Mouse (Mus musculus) midbrain, embryonic 16.5 days (tissue): Measurements from ENCODE around the gene Mcemp1. TPM values are rescaled to one million over a fixed set of nuclear protein-coding genes. Genes with fewer than 3 reads are reported as not detected.

Source experiments
- ATAC-seq: fragments of 200-750 bp; cut with Nextera tagmentation; 2 replicates; pipeline ENCODE4 v1.8.0; 2017; ENCODE audit warnings: moderate TSS enrichment
- H3K27ac ChIP-seq: fragments of 300-500 bp; sonication (generic); 2 replicates; pipeline ENCODE4 v1.5.1; 2014; ENCODE audit warnings: mild to moderate bottlenecking, low read length, mixed read lengths
- H3K27me3 ChIP-seq: fragments of 300-500 bp; sonication (generic); 2 replicates; pipeline ENCODE4 v1.6.1; 2014; ENCODE audit warnings: low read depth, low read length, mixed read lengths; ENCODE audit not compliant: control insufficient read depth, insufficient read depth
- H3K36me3 ChIP-seq: fragments of 300-500 bp; sonication (generic); 2 replicates; pipeline ENCODE4 v1.6.1; 2014; ENCODE audit warnings: mild to moderate bottlenecking, low read length, moderate library complexity, mixed read lengths; ENCODE audit not compliant: control insufficient read depth, insufficient read depth
- H3K4me1 ChIP-seq: fragments of 300-500 bp; sonication (generic); 2 replicates; pipeline ENCODE4 v1.6.1; 2014; ENCODE audit warnings: mild to moderate bottlenecking, low read length, mixed read lengths; ENCODE audit not compliant: control insufficient read depth, insufficient read depth
- H3K4me2 ChIP-seq: fragments of 300-500 bp; sonication (generic); 2 replicates; pipeline ENCODE4 v1.6.1; 2014; ENCODE audit warnings: mild to moderate bottlenecking, low read length, mixed read lengths
- H3K4me3 ChIP-seq: fragments of 300-500 bp; sonication (generic); 2 replicates; pipeline ENCODE4 v1.5.1; 2014; ENCODE audit warnings: low read depth, mild to moderate bottlenecking, low read length, moderate library complexity, mixed read lengths
- H3K9ac ChIP-seq: fragments of 300-500 bp; sonication (generic); 2 replicates; pipeline ENCODE4 v1.6.1; 2014; ENCODE audit warnings: low read depth, low read length, mixed read lengths
- H3K9me3 ChIP-seq: fragments of 300-500 bp; sonication (generic); replicated peaks from 2 replicates; pipeline ENCODE4 v1.6.1; 2014; ENCODE audit warnings: mild to moderate bottlenecking, low read length, mixed read lengths; ENCODE audit not compliant: control insufficient read depth, poor library complexity, severe bottlenecking
- WGBS: fragments of 180-500 bp; shearing (Covaris S2); extraction: QIAGEN DNeasy Blood & Tissue Kit; methylation state at CpG from one replicate; pipeline ENCODE4 v1.1.7; 2014; 5-methylcytosine and 5-hydroxymethylcytosine counted together
- polyA plus RNA-seq: library from polyadenylated mRNA; unstranded; fragments of >200 nt; fragmentation: Nextera tagmentation; extraction: Ambion mirVana; gene quantifications from 2 replicates; pipeline ENCODE4 v1.2.1, GENCODE M21; 2015

Mcemp1 gene
- 0.19 and 0.24 TPM in 2 replicates for polyA plus RNA-seq

GRCm38 (mm10) chr8:3665507-3665906 lies at the start of gene Mcemp1:
Gene Mcemp1 (plus strand): TSS chr8:3665754.
- Histone ChIP-seq H3K9ac (no peak within 1 kb of the TSS), H3K36me3 (no peaks in the 10 kb centered on the region), H3K9me3 (no peaks in the 10 kb centered on the region), H3K4me3 (no peak within 1 kb of the TSS), H3K4me2 (no peak within 1 kb of the TSS), H3K27me3 (no peaks in the 10 kb centered on the region), H3K4me1 (no peaks in the 10 kb centered on the region), H3K27ac (no peak within 1 kb of the TSS)
- no peak for ATAC-seq
- 84% methylated on average over 6 of the region's 6 CpGs for WGBS

- H3K36me3 ChIP-seq: peaks cover 10% of the 10 kb centered on the region
- peak within 1 kb of the TSS; percentile 23; the same call in 1 of the 2 replicates for H3K27ac ChIP-seq
- ATAC-seq: peak; percentile 96
- under 1% methylated on average over 37 of the region's 37 CpGs for WGBS
- no peaks in the 10 kb centered on the region for H3K9me3 ChIP-seq
- H3K9ac ChIP-seq: peak within 1 kb of the TSS; percentile 68
- H3K27me3 ChIP-seq: no peaks in the 10 kb centered on the region
- peaks cover 18% of the 10 kb centered on the region for H3K4me1 ChIP-seq
- peak within 1 kb of the TSS; percentile 93 for H3K4me2 ChIP-seq
- H3K4me3 ChIP-seq: peak within 1 kb of the TSS; percentile 68
Observed at GRCm38 (mm10) chr8:3621199-3621970, 44.2 kb upstream of the Mcemp1 start, which contains the start of the genes Xab2 and Pet100. Gene Xab2 (minus strand): TSS chr8:3621316. Gene Pet100 (plus strand): TSS chr8:3621548.

- H3K27ac ChIP-seq: no peak overlapping the region
- 69% methylated on average over 8 of the region's 8 CpGs for WGBS
- ATAC-seq: no peak
Observed at GRCm38 (mm10) chr8:3622119-3622518, 43.4 kb upstream of the Mcemp1 start.

GRCm38 (mm10) chr8:3625445-3625844 lies 40.1 kb upstream of the Mcemp1 start, which contains the start of gene Pcp2:
Gene Pcp2 (minus strand): TSS chr8:3625545.
- Histone ChIP-seq H3K9ac (no peak within 1 kb of the TSS), H3K4me2 (no peak within 1 kb of the TSS), H3K9me3 (no peaks in the 10 kb centered on the region), H3K36me3 (no peaks in the 10 kb centered on the region), H3K27ac (no peak within 1 kb of the TSS), H3K4me1 (peaks cover 10% of the 10 kb centered on the region), H3K4me3 (no peak within 1 kb of the TSS), H3K27me3 (peaks cover 10% of the 10 kb centered on the region)
- ATAC-seq: no peak
- 44% methylated on average over 1 of the region's 1 CpGs for WGBS

More at GRCm38 (mm10) chr8:3622119-3622518, 43.4 kb upstream of the Mcemp1 start:
- Histone ChIP-seq H3K4me2 (peak overlapping the region; percentile 82), H3K36me3 (peaks cover 6% of the 10 kb centered on the region), H3K9me3 (no peaks in the 10 kb centered on the region), H3K4me3 (peak overlapping the region; percentile 68), H3K27me3 (no peaks in the 10 kb centered on the region), H3K9ac (peak overlapping the region; percentile 68), H3K4me1 (peaks cover 18% of the 10 kb centered on the region)

GRCm38 (mm10) chr8:3626971-3627370 lies 38.6 kb upstream of the Mcemp1 start:
- Histone ChIP-seq H3K36me3 (no peaks in the 10 kb centered on the region), H3K4me2 (no peak overlapping the region), H3K27ac (no peak overlapping the region), H3K4me1 (peaks cover 13% of the 10 kb centered on the region), H3K27me3 (peaks cover 10% of the 10 kb centered on the region), H3K9ac (no peak overlapping the region), H3K9me3 (no peaks in the 10 kb centered on the region), H3K4me3 (no peak overlapping the region)
- WGBS: 58% methylated on average over 5 of the region's 5 CpGs
- ATAC-seq: no peak

- Histone ChIP-seq H3K9me3 (no peaks in the 10 kb centered on the region), H3K4me3 (no peak overlapping the region), H3K36me3 (no peaks in the 10 kb centered on the region), H3K27ac (no peak overlapping the region), H3K27me3 (peaks cover 10% of the 10 kb centered on the region), H3K9ac (no peak overlapping the region), H3K4me2 (no peak overlapping the region), H3K4me1 (peaks cover 8% of the 10 kb centered on the region)
- ATAC-seq: no peak
- WGBS: 38% methylated on average over 5 of the region's 5 CpGs
Observed at GRCm38 (mm10) chr8:3628014-3628413, 37.5 kb upstream of the Mcemp1 start.

- Histone ChIP-seq H3K27me3 (peaks cover 10% of the 10 kb centered on the region), H3K4me3 (peak within 1 kb of the TSS; percentile 48), H3K27ac (no peak within 1 kb of the TSS), H3K9me3 (no peaks in the 10 kb centered on the region), H3K4me2 (peak within 1 kb of the TSS; percentile 77), H3K4me1 (peaks cover 8% of the 10 kb centered on the region), H3K9ac (peak within 1 kb of the TSS; percentile 61), H3K36me3 (no peaks in the 10 kb centered on the region)
- peak; percentile 82 for ATAC-seq
- 6% methylated on average over 47 of the region's 47 CpGs for WGBS
Observed at GRCm38 (mm10) chr8:3630647-3631477, 34.7 kb upstream of the Mcemp1 start, which contains the start of gene Stxbp2. Gene Stxbp2 (plus strand): TSS chr8:3630955.

GRCm38 (mm10) chr8:3631478-3631875 lies 34.1 kb upstream of the Mcemp1 start:
- 29% methylated on average over 8 of the region's 8 CpGs for WGBS
- Histone ChIP-seq H3K4me2 (peak overlapping the region; percentile 77), H3K4me3 (peak overlapping the region; percentile 48), H3K27ac (no peak overlapping the region), H3K27me3 (peaks cover 10% of the 10 kb centered on the region), H3K9ac (peak overlapping the region; percentile 61; the same call in 1 of the 2 replicates), H3K36me3 (no peaks in the 10 kb centered on the region), H3K4me1 (peaks cover 8% of the 10 kb centered on the region), H3K9me3 (no peaks in the 10 kb centered on the region)
- no peak for ATAC-seq
